Mouse (Mus musculus): Measurements from ENCODE around the gene Bckdk. TPM values are rescaled to one million over a fixed set of nuclear protein-coding genes. Genes with fewer than 3 reads are reported as not detected.

Bckdk gene
- polyA plus RNA-seq, 1 experiment from 2014 or later, result 120 TPM

- Histone ChIP-seq H3K4me1 (replicated peaks; ENCODE audit: insufficient read depth, low read length) (peaks cover 20% of the 10 kb centered on the region), H3K4me2 (ENCODE audit: low read length) (no peak overlapping the region), H3K27me3 (ENCODE audit: insufficient read depth, low read length) (no peaks in the 10 kb centered on the region), H3K9ac (ENCODE audit: low read depth, low read length) (peak overlapping the region; percentile 24; the same call in 1 of the 2 replicates), H3K36me3 (ENCODE audit: insufficient read depth, low read length) (peaks cover 22% of the 10 kb centered on the region), H3K9me3 (replicated peaks; ENCODE audit: low read length) (no peaks in the 10 kb centered on the region), H3K4me3 (replicated peaks; ENCODE audit: low read depth, low read length) (no peak overlapping the region), H3K27ac (peak overlapping the region; percentile 93)
- DNase-seq (ENCODE audit: low spot score) (no peak), ATAC-seq (replicated peaks; ENCODE audit: low FRiP score, low read depth) (peak; percentile 15)
- TF ChIP-seq CTCF (IDR thresholded peaks at IDR 0.05; ENCODE audit: low read depth), result no peak
- 65% methylated on average over 8 of the region's 8 CpGs for WGBS
Measured at GRCm38 (mm10) chr7:127926066-127926465, 22.2 kb downstream of the Bckdk start.

- no peak overlapping the region for H3K4me2 ChIP-seq (ENCODE audit: low read length)
- ATAC-seq (replicated peaks; ENCODE audit: low FRiP score, low read depth), result no peak
- peaks cover 27% of the 10 kb centered on the region for H3K4me1 ChIP-seq (replicated peaks; ENCODE audit: insufficient read depth, low read length)
- TF ChIP-seq CTCF (IDR thresholded peaks at IDR 0.05; ENCODE audit: low read depth), result no peak
- peaks cover 22% of the 10 kb centered on the region for H3K36me3 ChIP-seq (ENCODE audit: insufficient read depth, low read length)
- 71% methylated on average over 11 of the region's 11 CpGs for WGBS
- H3K9ac ChIP-seq (ENCODE audit: low read depth, low read length), result peak overlapping the region; percentile 42; the same call in 1 of the 2 replicates
- H3K9me3 ChIP-seq (replicated peaks; ENCODE audit: low read length), result no peaks in the 10 kb centered on the region
- H3K27me3 ChIP-seq (ENCODE audit: insufficient read depth, low read length), result no peaks in the 10 kb centered on the region
- no peak for DNase-seq (ENCODE audit: low spot score)
- H3K4me3 ChIP-seq (replicated peaks; ENCODE audit: low read depth, low read length), result no peak overlapping the region
- peak overlapping the region; percentile 93 for H3K27ac ChIP-seq
Measured at GRCm38 (mm10) chr7:127926846-127927245, 23.0 kb downstream of the Bckdk start.

DNA sequence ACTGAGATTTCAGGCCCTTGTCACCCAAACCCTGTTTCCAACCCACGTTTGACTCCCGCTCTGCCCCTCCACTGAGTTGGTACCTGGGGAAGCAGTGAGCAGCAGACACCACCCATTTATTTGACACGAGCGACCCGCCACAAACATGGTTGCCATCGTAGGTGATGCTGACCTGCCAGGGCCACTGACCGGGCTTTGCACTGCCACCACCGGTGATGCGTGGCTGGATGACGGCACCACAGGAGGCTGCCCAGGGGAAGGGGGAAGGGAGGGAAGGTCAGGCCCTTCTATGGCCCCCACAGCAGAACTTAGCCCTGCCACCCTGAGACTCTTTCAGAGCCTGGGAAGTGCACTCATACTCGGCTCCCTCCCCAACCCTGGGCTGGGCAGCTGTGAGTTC lies 23.8 kb downstream of the Bckdk start:
- Histone ChIP-seq H3K9ac (ENCODE audit: low read depth, low read length) (peak overlapping the region; percentile 70; the same call in 1 of the 2 replicates), H3K9me3 (replicated peaks; ENCODE audit: low read length) (no peaks in the 10 kb centered on the region), H3K4me1 (replicated peaks; ENCODE audit: insufficient read depth, low read length) (peaks cover 35% of the 10 kb centered on the region), H3K36me3 (ENCODE audit: insufficient read depth, low read length) (peaks cover 22% of the 10 kb centered on the region), H3K4me3 (replicated peaks; ENCODE audit: low read depth, low read length) (peak overlapping the region; percentile 44; the same call in 1 of the 2 replicates), H3K27ac (peak overlapping the region; percentile 93), H3K4me2 (ENCODE audit: low read length) (peak overlapping the region; percentile 66), H3K27me3 (ENCODE audit: insufficient read depth, low read length) (no peaks in the 10 kb centered on the region)
- 67% methylated on average over 11 of the region's 11 CpGs for WGBS
- ATAC-seq (replicated peaks; ENCODE audit: low FRiP score, low read depth) (no peak), DNase-seq (ENCODE audit: low spot score) (no peak)
- TF ChIP-seq CTCF (IDR thresholded peaks at IDR 0.05; ENCODE audit: low read depth), result no peak

DNA sequence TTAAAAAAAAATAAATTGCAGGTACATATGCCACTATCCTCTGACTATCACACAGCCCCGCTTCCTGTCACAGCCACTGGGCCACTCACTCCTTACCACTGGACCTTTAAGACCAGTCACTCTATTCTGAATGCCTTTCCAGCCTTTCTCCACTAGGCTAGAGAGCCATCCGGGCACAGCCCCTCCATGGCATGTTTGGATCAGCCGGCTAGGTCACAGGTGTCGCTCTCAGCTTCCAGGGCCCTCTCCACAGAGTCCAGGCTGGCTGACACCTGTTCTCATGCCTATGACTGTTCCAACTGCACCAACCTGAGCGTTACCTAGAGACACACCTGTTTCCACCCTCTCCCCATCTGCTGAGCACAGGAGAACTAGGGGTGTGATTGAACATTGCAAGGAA lies 24.7 kb downstream of the Bckdk start:
- DNase-seq (ENCODE audit: low spot score), result no peak
- Histone ChIP-seq H3K4me2 (ENCODE audit: low read length) (peak overlapping the region; percentile 66), H3K4me1 (replicated peaks; ENCODE audit: insufficient read depth, low read length) (peaks cover 40% of the 10 kb centered on the region), H3K36me3 (ENCODE audit: insufficient read depth, low read length) (peaks cover 17% of the 10 kb centered on the region), H3K9ac (ENCODE audit: low read depth, low read length) (peak overlapping the region; percentile 70), H3K27me3 (ENCODE audit: insufficient read depth, low read length) (no peaks in the 10 kb centered on the region), H3K9me3 (replicated peaks; ENCODE audit: low read length) (no peaks in the 10 kb centered on the region), H3K4me3 (replicated peaks; ENCODE audit: low read depth, low read length) (peak overlapping the region; percentile 44), H3K27ac (peak overlapping the region; percentile 93)
- 42% methylated on average over 5 of the region's 5 CpGs for WGBS
- peak; percentile 19; the same call in 1 of the 2 replicates for ATAC-seq (replicated peaks; ENCODE audit: low FRiP score, low read depth)
- 0 out of 2 replicates have a peak, but pooled peaks have one; percentile 27 for TF ChIP-seq CTCF (IDR thresholded peaks at IDR 0.05; ENCODE audit: low read depth)

DNA sequence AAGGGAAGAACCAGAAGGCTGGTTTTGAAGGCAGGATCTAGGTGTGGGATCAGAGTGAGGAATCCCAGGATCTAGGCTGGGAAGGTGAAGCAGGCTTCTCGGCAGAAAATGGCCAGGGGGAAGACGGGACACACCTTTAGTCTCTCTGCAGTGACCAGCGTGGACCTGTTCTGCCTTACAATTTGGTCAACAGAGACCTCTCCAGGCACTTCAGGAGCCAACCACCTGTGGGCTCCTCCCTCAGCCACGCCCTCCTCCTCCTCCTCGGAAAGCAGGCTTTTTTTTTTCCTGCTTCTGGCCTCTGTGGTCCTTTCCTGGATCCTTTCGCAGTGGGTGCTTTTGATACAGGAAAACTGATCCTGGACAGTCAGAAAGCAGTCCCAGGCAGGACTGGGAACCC lies 26.0 kb downstream of the Bckdk start, which contains the start of gene Prss8:
Gene Prss8, minus strand, starts transcription at position 182 of the 400 bp plus-strand sequence.
- peaks cover 7% of the 10 kb centered on the region; the same call in 1 of the 2 replicates for H3K36me3 ChIP-seq (ENCODE audit: insufficient read depth, low read length)
- TF ChIP-seq CTCF (IDR thresholded peaks at IDR 0.05; ENCODE audit: low read depth), result no peak; the same call in 1 of the 2 replicates
- H3K9ac ChIP-seq (ENCODE audit: low read depth, low read length), result peak within 1 kb of the TSS; percentile 70
- H3K9me3 ChIP-seq (replicated peaks; ENCODE audit: low read length), result no peaks in the 10 kb centered on the region
- peaks cover 40% of the 10 kb centered on the region for H3K4me1 ChIP-seq (replicated peaks; ENCODE audit: insufficient read depth, low read length)
- H3K4me3 ChIP-seq (replicated peaks; ENCODE audit: low read depth, low read length), result peak within 1 kb of the TSS; percentile 44
- WGBS, result 18% methylated on average over 6 of the region's 6 CpGs
- peak within 1 kb of the TSS; percentile 93 for H3K27ac ChIP-seq
- no peaks in the 10 kb centered on the region for H3K27me3 ChIP-seq (ENCODE audit: insufficient read depth, low read length)
- ATAC-seq (replicated peaks; ENCODE audit: low FRiP score, low read depth) (peak; percentile 24; the same call in 1 of the 2 replicates), DNase-seq (ENCODE audit: low spot score) (peak; percentile 59)
- H3K4me2 ChIP-seq (ENCODE audit: low read length), result peak within 1 kb of the TSS; percentile 66

- H3K4me2 ChIP-seq (ENCODE audit: low read length), result 0 out of 2 replicates have a peak overlapping the region, but pooled peaks have one; percentile 66
- peaks cover 39% of the 10 kb centered on the region for H3K4me1 ChIP-seq (replicated peaks; ENCODE audit: insufficient read depth, low read length)
- ATAC-seq (replicated peaks; ENCODE audit: low FRiP score, low read depth) (no peak), DNase-seq (ENCODE audit: low spot score) (no peak)
- H3K27me3 ChIP-seq (ENCODE audit: insufficient read depth, low read length), result no peaks in the 10 kb centered on the region
- H3K9ac ChIP-seq (ENCODE audit: low read depth, low read length), result no peak overlapping the region
- 78% methylated on average over 5 of the region's 5 CpGs for WGBS
- H3K9me3 ChIP-seq (replicated peaks; ENCODE audit: low read length), result no peaks in the 10 kb centered on the region
- peak overlapping the region; percentile 93; the same call in 1 of the 2 replicates for H3K27ac ChIP-seq
- TF ChIP-seq CTCF (IDR thresholded peaks at IDR 0.05; ENCODE audit: low read depth), result no peak
- no peak overlapping the region for H3K4me3 ChIP-seq (replicated peaks; ENCODE audit: low read depth, low read length)
- peaks cover 6% of the 10 kb centered on the region; the same call in 1 of the 2 replicates for H3K36me3 ChIP-seq (ENCODE audit: insufficient read depth, low read length)
Measured at GRCm38 (mm10) chr7:127930636-127931035, 26.8 kb downstream of the Bckdk start.
